Mouse (Mus musculus) olfactory bulb, adult 2 months (tissue): ENCODE data around the gene Cradd.

Source experiments
- CTCF ChIP-seq: fragments of 200-500 bp; IDR thresholded peaks from 2 replicates; pipeline ENCODE4 v1.5.1; 2012; ENCODE audit warnings: low read depth, mild to moderate bottlenecking, low read length, moderate library complexity; ENCODE audit not compliant: insufficient read depth
- POLR2A ChIP-seq: fragments of 200-500 bp; IDR thresholded peaks from 2 replicates; pipeline ENCODE4 v1.6.1; 2012; ENCODE audit warnings: mild to moderate bottlenecking, low read depth, low read length, moderate library complexity; ENCODE audit not compliant: insufficient read depth

DNA sequence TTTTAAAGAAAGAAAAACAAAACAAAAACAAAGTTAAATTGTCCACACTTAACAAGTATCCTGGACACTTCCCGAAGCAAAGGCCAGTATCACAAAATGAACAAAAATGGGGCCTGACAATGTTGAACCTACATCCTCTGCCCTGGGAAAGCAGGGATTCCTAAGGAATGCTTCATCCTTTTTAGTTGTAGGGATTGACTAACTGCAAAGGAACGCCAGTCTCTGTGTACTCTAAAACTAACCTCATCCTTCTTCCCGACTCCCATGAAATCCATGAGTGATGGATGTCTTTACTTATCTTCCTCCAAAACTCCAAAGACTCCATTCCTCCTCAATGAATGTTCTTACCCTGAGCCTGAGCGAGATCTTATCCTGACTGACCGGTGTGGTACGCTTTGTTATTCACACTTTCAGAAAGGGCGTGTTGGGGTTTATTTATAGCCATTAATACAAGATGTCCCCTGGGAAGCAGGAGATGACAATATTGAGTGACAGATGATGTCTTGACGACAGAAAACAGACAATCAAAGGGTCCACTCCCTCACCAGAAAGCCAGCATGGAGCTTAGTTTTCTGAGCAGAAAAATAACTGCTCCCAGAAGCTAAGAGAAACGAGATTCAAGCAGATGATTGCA lies 153.1 kb downstream of the Cradd start:
- TF ChIP-seq POLR2A (no peak), CTCF (no peak)
